Comparison of ENCODE assay signal across 24 mouse cellular contexts in the genomic region with DNA sequence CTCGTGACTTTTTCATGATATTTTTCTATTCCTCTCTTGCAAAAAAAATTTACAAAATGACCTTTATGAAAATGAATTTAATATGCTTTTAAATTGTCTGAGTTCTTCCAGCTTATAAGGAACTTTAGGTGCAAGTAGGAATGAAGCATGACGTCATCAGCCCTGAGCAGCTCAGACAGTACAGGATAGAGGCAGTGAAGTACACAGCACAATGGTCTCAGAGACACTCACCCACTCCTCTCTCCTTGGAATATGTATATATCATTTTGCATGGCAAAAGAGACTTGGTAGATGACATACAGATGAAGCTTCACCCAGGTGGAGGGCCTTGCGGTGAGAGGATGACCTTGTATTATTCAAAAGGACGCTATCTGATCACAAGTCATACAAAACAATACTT.
A peak's percentile ranks its signal among the peaks of the same experiment; 100 is the strongest.
DNase-seq lines count a peak whose midpoint lies in the region; ATAC-seq lines count a peak whose summit lies in the region.
"Had no signal": no experiment of that assay in that cellular context is flagged by ENCODE, and none has a peak within 500 bp of the region (broad histone marks: within the 10 kb centered on the region; RNA-seq: fewer than 3 reads in every experiment).

No protein-coding gene starts in this region.

- DNase-seq in forebrain, embryonic 11.5 days (ENCODE audit: low spot score): no peak
- no peak for DNase-seq in midbrain, embryonic 11.5 days (ENCODE audit: low spot score, missing footprints)
- no peak for DNase-seq in midbrain, embryonic 10.5 days (ENCODE audit: low spot score)
- no peak for DNase-seq in midbrain, embryonic 14.5 days
- DNase-seq in gastrocnemius, postnatal 14 days: no peak
- DNase-seq in left cerebral cortex, postnatal 14 days (ENCODE audit: low spot score in 2 of 2): no peak
- DNase-seq: adrenal gland, postnatal 10 days; adrenal gland, postnatal 36 days; cerebellum, adult 11 months; cerebellum, adult 2 months; cerebellum, adult 9-11 months; cerebellum, postnatal 25 days; gastrocnemius, postnatal 36 days; heart, adult 2 months; heart, postnatal 14 days; heart, postnatal 4 days had no signal

- H3K9ac ChIP-seq in forebrain, embryonic 11.5 days (ENCODE audit: low read length): no peak overlapping the region
- H3K9ac ChIP-seq in forebrain, embryonic 12.5 days: no peak overlapping the region
- no peak overlapping the region for H3K9ac ChIP-seq in midbrain, embryonic 11.5 days (ENCODE audit: low read length)
- H3K9ac ChIP-seq in midbrain, embryonic 14.5 days (replicated peaks; ENCODE audit: low read length): no peak overlapping the region
- H3K9ac ChIP-seq: embryonic facial prominence, embryonic 12.5 days; embryonic facial prominence, embryonic 15.5 days; heart, embryonic 13.5 days; hindbrain, embryonic 12.5 days had no signal

- no peaks in the 10 kb centered on the region for H3K9me3 ChIP-seq in forebrain, embryonic 11.5 days (ENCODE audit: control insufficient read depth, low read length)
- H3K9me3 ChIP-seq in forebrain, embryonic 12.5 days: no peaks in the 10 kb centered on the region
- no peaks in the 10 kb centered on the region for H3K9me3 ChIP-seq in midbrain, embryonic 11.5 days (ENCODE audit: control insufficient read depth, low read length)
- H3K9me3 ChIP-seq in midbrain, embryonic 10.5 days (replicated peaks): no peaks in the 10 kb centered on the region
- no peaks in the 10 kb centered on the region for H3K9me3 ChIP-seq in midbrain, embryonic 14.5 days (ENCODE audit: control insufficient read depth, low read length)
- H3K9me3 ChIP-seq: embryonic facial prominence, embryonic 12.5 days; embryonic facial prominence, embryonic 15.5 days; heart, embryonic 10.5 days; heart, embryonic 13.5 days; hindbrain, embryonic 12.5 days had no signal

- WGBS in forebrain, embryonic 11.5 days: 63% methylated on average over 4 of the region's 4 CpGs
- WGBS in forebrain, embryonic 12.5 days: 71% methylated on average over 4 of the region's 4 CpGs
- 59% methylated on average over 4 of the region's 4 CpGs for WGBS in midbrain, embryonic 11.5 days
- 69% methylated on average over 4 of the region's 4 CpGs for WGBS in midbrain, embryonic 10.5 days
- WGBS in midbrain, embryonic 14.5 days: 52% methylated on average over 4 of the region's 4 CpGs

- no peaks in the 10 kb centered on the region for H3K36me3 ChIP-seq in forebrain, embryonic 11.5 days (ENCODE audit: control insufficient read depth, insufficient read depth, low read length)
- H3K36me3 ChIP-seq in forebrain, embryonic 12.5 days (replicated peaks): no peaks in the 10 kb centered on the region
- H3K36me3 ChIP-seq in midbrain, embryonic 11.5 days (ENCODE audit: control insufficient read depth, insufficient read depth, low read length): no peaks in the 10 kb centered on the region
- H3K36me3 ChIP-seq in midbrain, embryonic 10.5 days: no peaks in the 10 kb centered on the region
- H3K36me3 ChIP-seq in midbrain, embryonic 14.5 days (ENCODE audit: control insufficient read depth, insufficient read depth, low read length): no peaks in the 10 kb centered on the region
- H3K36me3 ChIP-seq: embryonic facial prominence, embryonic 12.5 days; embryonic facial prominence, embryonic 15.5 days; heart, embryonic 10.5 days; heart, embryonic 13.5 days; hindbrain, embryonic 12.5 days had no signal

- no peak overlapping the region for H3K4me2 ChIP-seq in forebrain, embryonic 11.5 days (ENCODE audit: low read depth, low read length, severe bottlenecking)
- no peak overlapping the region for H3K4me2 ChIP-seq in forebrain, embryonic 12.5 days
- H3K4me2 ChIP-seq in midbrain, embryonic 11.5 days: no peak overlapping the region
- no peak overlapping the region for H3K4me2 ChIP-seq in midbrain, embryonic 14.5 days (ENCODE audit: low read length)
- H3K4me2 ChIP-seq: embryonic facial prominence, embryonic 12.5 days; embryonic facial prominence, embryonic 15.5 days; heart, embryonic 13.5 days; hindbrain, embryonic 12.5 days had no signal

- peak; percentile 55 for ATAC-seq in forebrain, embryonic 11.5 days (replicated peaks; ENCODE audit: low FRiP score)
- no peak for ATAC-seq in forebrain, embryonic 12.5 days (ENCODE audit: low FRiP score)
- peak; percentile 79 for ATAC-seq in midbrain, embryonic 11.5 days (ENCODE audit: low FRiP score)
- ATAC-seq in midbrain, embryonic 14.5 days (ENCODE audit: low FRiP score, low TSS enrichment): peak; percentile 62; the same call in 1 of the 2 replicates
- ATAC-seq: forebrain, embryonic 14.5 days; hindbrain, embryonic 16.5 days had no signal

- intact Hi-C loops in gastrocnemius, postnatal 14 days (cut with DNase I; ENCODE audit: low total_unique reads): no loop called here
- intact Hi-C loops in left cerebral cortex, postnatal 14 days (cut with DNase I): no loop called here

- no peaks in the 10 kb centered on the region for H3K4me1 ChIP-seq in forebrain, embryonic 11.5 days (replicated peaks; ENCODE audit: control insufficient read depth, insufficient read depth, low read length)
- no peaks in the 10 kb centered on the region for H3K4me1 ChIP-seq in forebrain, embryonic 12.5 days
- H3K4me1 ChIP-seq in midbrain, embryonic 11.5 days (ENCODE audit: control insufficient read depth, insufficient read depth, low read length): no peaks in the 10 kb centered on the region
- peaks cover 11% of the 10 kb centered on the region for H3K4me1 ChIP-seq in midbrain, embryonic 10.5 days
- no peaks in the 10 kb centered on the region for H3K4me1 ChIP-seq in midbrain, embryonic 14.5 days (ENCODE audit: control insufficient read depth, insufficient read depth, low read length)
- H3K4me1 ChIP-seq: embryonic facial prominence, embryonic 12.5 days; embryonic facial prominence, embryonic 15.5 days; heart, embryonic 10.5 days; heart, embryonic 13.5 days; hindbrain, embryonic 12.5 days had no signal

- H3K27me3 ChIP-seq in forebrain, embryonic 11.5 days (ENCODE audit: control insufficient read depth, insufficient read depth, low read length): no peaks in the 10 kb centered on the region
- no peaks in the 10 kb centered on the region for H3K27me3 ChIP-seq in forebrain, embryonic 12.5 days
- H3K27me3 ChIP-seq in midbrain, embryonic 11.5 days (ENCODE audit: control insufficient read depth, insufficient read depth, low read length): no peaks in the 10 kb centered on the region; the same call in 1 of the 2 replicates
- H3K27me3 ChIP-seq in midbrain, embryonic 10.5 days (ENCODE audit: low read depth, poor library complexity, severe bottlenecking): peaks cover 20% of the 10 kb centered on the region
- no peaks in the 10 kb centered on the region for H3K27me3 ChIP-seq in midbrain, embryonic 14.5 days (ENCODE audit: control insufficient read depth, insufficient read depth, low read length)
- H3K27me3 ChIP-seq: embryonic facial prominence, embryonic 12.5 days; embryonic facial prominence, embryonic 15.5 days; heart, embryonic 13.5 days; hindbrain, embryonic 12.5 days had no signal

- no peak overlapping the region for H3K27ac ChIP-seq in forebrain, embryonic 11.5 days (ENCODE audit: low read depth, low read length)
- no peak overlapping the region for H3K27ac ChIP-seq in forebrain, embryonic 12.5 days
- H3K27ac ChIP-seq in midbrain, embryonic 11.5 days (ENCODE audit: low read depth, low read length): no peak overlapping the region
- no peak overlapping the region for H3K27ac ChIP-seq in midbrain, embryonic 10.5 days (replicated peaks)
- H3K27ac ChIP-seq in midbrain, embryonic 14.5 days (replicated peaks; ENCODE audit: low read depth, low read length): no peak overlapping the region
- H3K27ac ChIP-seq: embryonic facial prominence, embryonic 12.5 days; embryonic facial prominence, embryonic 15.5 days; heart, adult 2 months; heart, embryonic 10.5 days; heart, embryonic 13.5 days; hindbrain, embryonic 12.5 days had no signal

- no peak overlapping the region for H3K4me3 ChIP-seq in forebrain, embryonic 11.5 days (ENCODE audit: low read depth, low read length)
- no peak overlapping the region for H3K4me3 ChIP-seq in forebrain, embryonic 12.5 days (replicated peaks)
- no peak overlapping the region for H3K4me3 ChIP-seq in midbrain, embryonic 11.5 days (ENCODE audit: low read depth, low read length)
- H3K4me3 ChIP-seq in midbrain, embryonic 10.5 days: no peak overlapping the region
- no peak overlapping the region for H3K4me3 ChIP-seq in midbrain, embryonic 14.5 days (replicated peaks; ENCODE audit: low read depth, low read length)
- H3K4me3 ChIP-seq: embryonic facial prominence, embryonic 12.5 days; embryonic facial prominence, embryonic 15.5 days; heart, adult 2 months; heart, embryonic 10.5 days; heart, embryonic 13.5 days; hindbrain, embryonic 12.5 days had no signal
